Mouse (Mus musculus) MEL-GATA-1-ER (cell line): ENCODE data around the gene Thnsl1.

Experiments used
- DNase-seq: peaks from one replicate; pipeline ENCODE4 v3.0.0-alpha.2; 2012; ENCODE audit warnings: low read depth; ENCODE audit errors: extremely low read depth

Thnsl1 gene

DNA sequence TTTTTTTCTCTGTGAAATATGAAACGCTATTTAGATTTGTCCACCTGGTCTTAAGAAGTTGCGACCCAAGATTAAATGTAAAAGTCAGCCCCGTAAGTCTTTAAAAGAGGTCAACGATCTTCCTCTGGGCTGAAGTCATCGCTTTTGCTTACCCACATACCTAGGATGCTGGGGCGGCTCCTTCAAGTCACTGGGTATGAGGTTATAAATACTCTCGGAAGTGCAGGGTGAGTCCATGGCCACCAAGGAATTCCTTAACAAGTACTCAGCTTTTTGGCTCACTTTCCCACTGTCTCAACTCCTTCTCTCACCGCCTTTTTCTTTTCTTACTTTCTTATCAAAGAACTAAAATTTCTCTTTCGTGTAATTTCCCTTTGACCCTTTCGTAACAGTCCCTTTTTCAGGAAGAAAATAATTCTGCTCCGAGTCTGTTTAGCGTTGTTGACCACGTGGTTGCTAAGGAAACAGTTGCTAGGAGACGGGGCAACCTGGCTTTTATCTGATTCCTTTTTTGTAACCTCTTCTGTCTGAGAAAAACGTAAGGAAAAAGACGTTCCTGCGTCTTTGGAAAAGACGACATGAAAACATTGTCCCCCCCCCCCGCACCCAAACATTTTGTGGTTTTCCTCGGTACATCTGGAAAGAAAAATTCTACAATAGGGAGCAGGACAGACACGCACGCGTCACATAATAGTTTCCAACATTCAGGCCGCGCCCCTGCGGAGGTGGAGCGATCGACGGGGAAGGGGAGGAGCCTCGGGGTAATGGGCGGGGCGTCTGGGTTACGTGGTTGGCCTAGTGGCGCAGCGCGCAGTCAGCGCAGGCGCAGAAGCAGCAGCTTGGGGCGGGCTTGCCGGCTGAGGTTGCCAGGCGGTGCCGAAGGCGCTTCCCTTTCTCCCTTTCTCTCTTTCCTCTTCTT lies at the start of gene Thnsl1, which contains the start of gene Enkur:
Gene Thnsl1, plus strand, starts transcription at position 813 of the 919 bp plus-strand sequence.
Gene Enkur, minus strand, starts transcription at position 454 of the 919 bp plus-strand sequence.
- peak; percentile 83 for DNase-seq

DNA sequence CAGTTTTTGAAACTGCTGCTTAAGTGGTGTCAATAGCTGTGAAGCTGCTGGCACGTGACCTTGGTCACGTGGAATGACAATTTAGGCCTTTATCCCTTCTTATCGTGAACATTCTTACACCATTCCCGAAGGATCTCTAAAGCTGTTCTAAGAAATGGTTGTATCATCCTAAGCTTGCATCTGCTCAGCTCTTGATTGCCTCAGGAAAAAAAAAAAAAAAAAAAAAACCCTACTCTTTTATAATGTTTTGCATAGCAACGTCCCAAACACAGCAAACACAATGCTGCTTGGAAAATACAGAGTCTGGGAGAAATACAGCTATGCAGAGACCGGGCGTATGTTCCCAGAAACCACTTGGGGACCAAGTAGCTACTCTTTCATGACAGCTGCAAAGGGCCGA lies 41.2 kb upstream of the Thnsl1 start:
- no peak for DNase-seq

GRCm38 (mm10) chr2:21167916-21168315 lies 37.6 kb upstream of the Thnsl1 start:
- no peak for DNase-seq

- no peak for DNase-seq
Observed at GRCm38 (mm10) chr2:21172797-21173196, 32.7 kb upstream of the Thnsl1 start.

DNA sequence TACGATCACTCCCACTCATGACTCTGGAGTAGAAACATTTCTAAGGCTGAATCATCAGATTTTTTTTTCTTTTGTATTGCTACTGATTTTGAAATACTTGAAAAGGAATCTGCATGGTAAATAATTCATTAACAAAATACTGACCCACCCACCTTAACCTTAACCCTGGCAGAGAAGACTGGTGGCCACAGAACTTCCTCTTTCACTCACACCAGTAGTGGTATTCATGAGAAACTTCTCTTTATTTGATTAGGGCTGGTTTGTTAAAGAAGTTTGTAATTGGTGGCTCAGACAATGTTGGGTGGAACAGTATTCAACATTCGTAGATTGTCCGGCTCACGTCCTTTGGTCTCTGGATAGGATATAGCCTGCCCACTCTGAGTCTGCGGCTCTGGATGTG lies 26.4 kb upstream of the Thnsl1 start:
- DNase-seq, result no peak

DNA sequence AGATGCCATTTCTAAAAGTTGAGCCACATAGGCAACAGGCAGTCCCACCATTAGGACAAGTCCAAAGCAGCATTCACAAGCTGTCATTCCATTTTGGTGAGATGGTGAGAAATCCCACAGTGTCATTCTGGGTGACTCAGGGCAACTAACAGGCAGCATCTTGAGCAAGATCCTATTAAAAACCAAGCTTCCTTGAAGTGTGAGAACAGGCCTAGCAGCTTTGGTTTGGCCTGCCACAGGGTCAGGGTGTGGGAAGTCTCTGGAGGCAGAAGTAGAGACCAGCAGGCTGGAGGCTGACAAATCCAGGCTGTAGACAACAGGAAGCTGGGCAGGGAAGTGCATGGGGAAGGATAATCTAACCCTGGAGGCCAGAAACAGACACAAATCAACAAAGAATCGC lies 22.7 kb upstream of the Thnsl1 start:
- DNase-seq, result no peak

DNA sequence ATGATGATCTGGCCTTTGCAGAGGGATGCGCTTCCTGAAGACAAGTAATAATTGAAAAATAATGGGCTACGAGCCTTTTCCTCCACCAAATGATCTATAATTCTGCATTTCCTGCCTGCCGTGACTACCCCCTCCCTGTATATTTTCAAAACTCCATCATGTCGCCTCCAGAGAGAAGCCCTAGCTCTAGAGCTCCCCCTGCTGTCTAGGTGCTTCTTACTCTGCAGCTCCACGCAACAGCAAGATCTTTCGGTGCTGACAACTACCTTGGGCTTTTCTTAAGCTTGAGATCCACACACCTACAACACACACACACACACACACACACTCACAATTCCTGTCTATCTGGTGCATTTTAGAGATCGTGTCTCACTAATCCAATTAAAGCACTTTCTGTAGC lies 17.9 kb upstream of the Thnsl1 start:
- DNase-seq, result peak; percentile 31

DNA sequence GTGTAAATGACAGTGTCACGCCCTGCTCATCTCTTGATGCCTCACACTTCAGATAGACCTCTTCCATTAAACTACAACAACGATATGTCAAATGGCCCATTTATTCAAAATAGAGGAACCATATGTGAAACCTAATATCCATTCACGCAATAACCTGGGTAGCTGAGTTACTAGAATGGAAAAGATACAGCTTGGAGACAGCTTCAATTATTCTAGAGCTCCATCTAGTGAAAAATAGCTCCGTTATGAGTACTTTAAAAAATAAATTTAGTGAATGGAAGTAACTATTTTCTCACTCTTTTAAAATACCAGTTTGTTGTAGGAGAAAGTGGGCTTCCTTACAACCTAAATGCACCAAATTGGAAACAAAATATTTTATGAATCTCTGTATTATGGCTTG lies 16.9 kb upstream of the Thnsl1 start:
- no peak for DNase-seq

DNA sequence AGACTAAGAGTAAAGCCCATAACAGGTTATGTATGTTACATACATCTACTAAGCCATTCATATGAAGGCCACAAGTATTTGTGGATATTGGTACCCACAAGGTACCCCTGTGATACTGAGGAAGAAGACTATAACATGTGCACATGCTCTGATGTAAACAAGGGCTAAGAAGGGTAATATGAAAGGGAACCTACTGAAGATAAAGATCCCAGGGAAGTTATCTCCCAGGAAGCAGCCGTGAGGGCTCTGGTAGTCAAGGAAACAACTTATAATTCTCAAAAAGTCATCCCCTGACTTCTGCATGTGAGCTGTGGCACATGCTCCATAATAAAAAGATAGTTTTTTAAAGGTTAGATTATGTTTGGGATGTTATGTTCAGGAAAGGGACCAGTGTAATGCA lies 14.3 kb upstream of the Thnsl1 start:
- peak; percentile 65 for DNase-seq

GRCm38 (mm10) chr2:21195233-21195632 lies 10.3 kb upstream of the Thnsl1 start:
- no peak for DNase-seq

DNA sequence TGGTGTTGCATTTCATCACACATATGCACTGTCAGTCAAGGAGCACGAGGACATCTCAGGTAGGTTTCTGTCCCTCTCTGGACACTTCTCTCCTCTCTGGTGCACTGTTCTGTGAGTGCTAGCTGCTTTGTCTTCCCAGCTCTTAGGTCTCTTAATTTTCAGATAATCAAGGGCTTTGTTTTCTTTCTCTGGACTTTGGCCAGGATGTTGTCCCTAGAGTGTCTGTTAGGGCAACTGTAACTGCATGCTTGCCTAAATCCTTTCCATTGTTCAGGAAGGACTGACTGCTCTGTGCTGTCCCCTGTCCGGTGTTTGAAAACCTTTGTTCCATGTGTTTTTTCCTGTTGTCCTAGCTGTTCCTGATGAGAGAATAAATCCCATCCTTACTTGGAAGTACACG lies 6.5 kb upstream of the Thnsl1 start:
- DNase-seq, result no peak

GRCm38 (mm10) chr2:21202754-21203153 lies 2.8 kb upstream of the Thnsl1 start:
- DNase-seq, result no peak

GRCm38 (mm10) chr2:21205831-21206159 lies 271 bp downstream of the Thnsl1 start:
- DNase-seq, result no peak

- no peak for DNase-seq
Observed at GRCm38 (mm10) chr2:21206278-21206677, 754 bp downstream of the Thnsl1 start.

- DNase-seq, result no peak
Observed at GRCm38 (mm10) chr2:21211361-21211760, 5.8 kb downstream of the Thnsl1 start.

GRCm38 (mm10) chr2:21214322-21214721 lies 8.8 kb downstream of the Thnsl1 start:
- DNase-seq, result no peak

DNA sequence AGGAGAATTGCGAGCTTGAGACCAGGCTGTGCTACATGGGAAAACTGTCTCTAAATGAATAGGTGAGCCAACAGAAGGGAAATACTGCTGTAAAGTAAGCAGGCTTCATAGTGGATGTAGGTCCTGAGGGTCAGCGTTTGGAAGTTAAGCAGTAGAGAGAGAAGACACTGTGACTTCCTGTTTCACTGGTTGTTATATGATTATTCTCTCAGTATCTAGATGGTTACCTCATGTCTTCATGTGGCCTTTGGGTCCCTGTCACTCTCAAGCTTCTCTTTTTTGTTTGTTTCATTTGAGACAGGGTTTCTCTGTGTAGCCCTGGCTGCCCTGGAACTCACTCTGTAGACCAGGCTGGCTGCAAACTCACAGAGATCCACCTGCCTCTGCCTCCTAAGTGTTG lies 9.8 kb downstream of the Thnsl1 start:
- DNase-seq, result no peak

- DNase-seq, result no peak
Observed at GRCm38 (mm10) chr2:21222453-21223384, 17.2 kb downstream of the Thnsl1 start.

- no peak for DNase-seq
Observed at GRCm38 (mm10) chr2:21230276-21230675, 24.8 kb downstream of the Thnsl1 start.

GRCm38 (mm10) chr2:21231147-21231546 lies 25.6 kb downstream of the Thnsl1 start:
- no peak for DNase-seq

DNA sequence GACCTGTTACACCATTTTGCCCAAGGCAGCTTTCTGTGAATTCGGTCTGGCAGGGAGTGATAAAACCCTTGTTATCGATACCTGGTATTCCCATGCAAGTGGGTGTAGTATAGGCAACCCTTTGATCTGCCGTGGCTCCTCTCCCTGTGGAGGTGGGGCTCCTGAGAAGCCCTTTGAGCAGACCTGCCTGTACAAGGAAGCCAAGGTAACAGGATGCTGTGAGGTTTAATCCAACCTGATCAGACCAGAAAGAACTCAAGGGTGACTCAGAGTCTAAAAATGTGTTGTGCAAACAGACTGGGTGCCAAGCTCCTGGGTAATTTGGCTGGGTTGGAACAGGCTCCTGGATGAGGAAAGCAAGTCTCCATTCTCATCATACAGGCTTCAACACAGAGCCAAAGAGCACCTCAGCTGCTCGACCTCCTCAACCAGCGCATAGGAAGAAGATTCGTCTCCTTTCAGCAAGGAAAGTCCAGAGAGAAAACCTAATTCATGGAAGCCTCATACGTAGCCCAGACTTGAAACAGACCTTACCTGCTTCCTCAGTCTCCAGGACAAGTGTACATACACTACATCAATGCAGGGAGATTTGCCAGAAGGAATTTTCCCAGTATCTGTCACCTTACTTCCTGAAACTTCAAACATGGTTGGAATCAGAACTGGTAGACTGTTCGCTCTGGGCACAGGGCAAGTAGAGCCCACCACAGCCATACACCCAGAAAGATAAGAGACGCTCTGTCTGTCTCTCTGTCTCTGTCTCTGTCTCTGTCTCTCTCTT lies 29.5 kb downstream of the Thnsl1 start:
- no peak for DNase-seq
